Mouse (Mus musculus): ENCODE measurements around the gene Tmco4. TPM values are rescaled to one million over a fixed set of nuclear protein-coding genes. Genes with fewer than 3 reads are reported as not detected.
"Not testable (repeated sequence)": the region's sequence is repeated elsewhere in the genome, so short reads cannot be mapped to it uniquely, and the experiment has no call there.

Gene Tmco4
- polyA plus RNA-seq, 1 experiment from 2014 or later, result 1.4 TPM

GRCm38 (mm10) chr4:138968772-138969556 is 3.7 kb upstream of the Tmco4 start:
- ATAC-seq (ENCODE audit: insufficient number of reproducible peaks, low FRiP score, low TSS enrichment, low read depth) (no peak), DNase-seq (ENCODE audit: low spot score) (no peak)
- Histone ChIP-seq H3K4me3 (ENCODE audit: low read depth, low read length) (no peak overlapping the region), H3K27ac (replicated peaks; ENCODE audit: low read depth, low read length) (no peak overlapping the region), H3K27me3 (ENCODE audit: control insufficient read depth, insufficient read depth, low read length) (no peaks in the 10 kb centered on the region), H3K9ac (ENCODE audit: low read length) (no peak overlapping the region), H3K4me2 (ENCODE audit: low read depth, severe bottlenecking) (no peak overlapping the region), H3K36me3 (ENCODE audit: control insufficient read depth, insufficient read depth, low read length) (no peaks in the 10 kb centered on the region), H3K9me3 (ENCODE audit: control insufficient read depth, low read length) (no peaks in the 10 kb centered on the region), H3K4me1 (ENCODE audit: control insufficient read depth, insufficient read depth, low read length) (peaks cover 6% of the 10 kb centered on the region; the same call in 1 of the 2 replicates)
- 54% methylated on average over 16 of the region's 16 CpGs for WGBS

- Histone ChIP-seq H3K27me3 (ENCODE audit: control insufficient read depth, insufficient read depth, low read length) (no peaks in the 10 kb centered on the region), H3K4me2 (ENCODE audit: low read depth, severe bottlenecking) (no peak overlapping the region), H3K4me1 (ENCODE audit: control insufficient read depth, insufficient read depth, low read length) (peaks cover 6% of the 10 kb centered on the region; the same call in 1 of the 2 replicates), H3K36me3 (ENCODE audit: control insufficient read depth, insufficient read depth, low read length) (no peaks in the 10 kb centered on the region), H3K27ac (replicated peaks; ENCODE audit: low read depth, low read length) (no peak overlapping the region), H3K9ac (ENCODE audit: low read length) (no peak overlapping the region), H3K4me3 (ENCODE audit: low read depth, low read length) (no peak overlapping the region), H3K9me3 (ENCODE audit: control insufficient read depth, low read length) (no peaks in the 10 kb centered on the region)
- WGBS, result 64% methylated on average over 9 of the region's 9 CpGs
- no peak for DNase-seq (ENCODE audit: low spot score)
- ATAC-seq (ENCODE audit: insufficient number of reproducible peaks, low FRiP score, low TSS enrichment, low read depth), result no peak
These were observed 3.0 kb upstream of the Tmco4 start for GRCm38 (mm10) chr4:138969736-138970135.

GRCm38 (mm10) chr4:138971371-138971770 is 1.3 kb upstream of the Tmco4 start:
- ATAC-seq (ENCODE audit: insufficient number of reproducible peaks, low FRiP score, low TSS enrichment, low read depth) (no peak), DNase-seq (ENCODE audit: low spot score) (no peak)
- 94% methylated on average over 6 of the region's 6 CpGs for WGBS
- H3K9ac ChIP-seq (ENCODE audit: low read length), result no peak overlapping the region
- H3K27me3 ChIP-seq (ENCODE audit: control insufficient read depth, insufficient read depth, low read length), result no peaks in the 10 kb centered on the region
- peaks cover 6% of the 10 kb centered on the region; the same call in 1 of the 2 replicates for H3K4me1 ChIP-seq (ENCODE audit: control insufficient read depth, insufficient read depth, low read length)
- no peaks in the 10 kb centered on the region for H3K9me3 ChIP-seq (ENCODE audit: control insufficient read depth, low read length)
- no peak overlapping the region for H3K27ac ChIP-seq (replicated peaks; ENCODE audit: low read depth, low read length)
- no peaks in the 10 kb centered on the region for H3K36me3 ChIP-seq (ENCODE audit: control insufficient read depth, insufficient read depth, low read length)
- no peak overlapping the region for H3K4me3 ChIP-seq (ENCODE audit: low read depth, low read length)
- no peak overlapping the region for H3K4me2 ChIP-seq (ENCODE audit: low read depth, severe bottlenecking)

- H3K4me3 ChIP-seq (ENCODE audit: low read depth, low read length), result peak overlapping the region; percentile 47
- peak overlapping the region; percentile 84 for H3K9ac ChIP-seq (ENCODE audit: low read length)
- WGBS, result 24% methylated on average over 20 of the region's 20 CpGs
- peak overlapping the region; percentile 98 for H3K4me2 ChIP-seq (ENCODE audit: low read depth, severe bottlenecking)
- no peaks in the 10 kb centered on the region for H3K27me3 ChIP-seq (ENCODE audit: control insufficient read depth, insufficient read depth, low read length)
- H3K4me1 ChIP-seq (ENCODE audit: control insufficient read depth, insufficient read depth, low read length), result peaks cover 6% of the 10 kb centered on the region; the same call in 1 of the 2 replicates
- DNase-seq (ENCODE audit: low spot score) (peak; percentile 57), ATAC-seq (ENCODE audit: insufficient number of reproducible peaks, low FRiP score, low TSS enrichment, low read depth) (no peak)
- H3K27ac ChIP-seq (replicated peaks; ENCODE audit: low read depth, low read length), result no peak overlapping the region
- no peaks in the 10 kb centered on the region for H3K36me3 ChIP-seq (ENCODE audit: control insufficient read depth, insufficient read depth, low read length)
- no peaks in the 10 kb centered on the region for H3K9me3 ChIP-seq (ENCODE audit: control insufficient read depth, low read length)
These were observed 405 bp upstream of the Tmco4 start for GRCm38 (mm10) chr4:138972139-138972826.

- H3K36me3 ChIP-seq (ENCODE audit: control insufficient read depth, insufficient read depth, low read length), result no peaks in the 10 kb centered on the region
- ATAC-seq (ENCODE audit: insufficient number of reproducible peaks, low FRiP score, low TSS enrichment, low read depth), result no peak
- DNase-seq (ENCODE audit: low spot score), result no peak
- H3K4me1 ChIP-seq (ENCODE audit: control insufficient read depth, insufficient read depth, low read length), result peaks cover 6% of the 10 kb centered on the region; the same call in 1 of the 2 replicates
- no peak overlapping the region for H3K27ac ChIP-seq (replicated peaks; ENCODE audit: low read depth, low read length)
- peak overlapping the region; percentile 98 for H3K4me2 ChIP-seq (ENCODE audit: low read depth, severe bottlenecking)
- no peaks in the 10 kb centered on the region for H3K27me3 ChIP-seq (ENCODE audit: control insufficient read depth, insufficient read depth, low read length)
- WGBS, result 59% methylated on average over 3 of the region's 3 CpGs
- H3K9me3 ChIP-seq (ENCODE audit: control insufficient read depth, low read length), result no peaks in the 10 kb centered on the region
- H3K9ac ChIP-seq (ENCODE audit: low read length), result peak overlapping the region; percentile 84
- H3K4me3 ChIP-seq (ENCODE audit: low read depth, low read length), result peak overlapping the region; percentile 47
These were observed 1.0 kb downstream of the Tmco4 start for GRCm38 (mm10) chr4:138973719-138974115.

- H3K9ac ChIP-seq (ENCODE audit: low read length); ATAC-seq (ENCODE audit: insufficient number of reproducible peaks, low FRiP score, low TSS enrichment, low read depth): not testable (repeated sequence)
- 84% methylated on average over 2 of the region's 2 CpGs for WGBS
These were observed 1.9 kb downstream of the Tmco4 start for GRCm38 (mm10) chr4:138974540-138974939.

GRCm38 (mm10) chr4:138975194-138975593 is 2.5 kb downstream of the Tmco4 start:
- Histone ChIP-seq H3K27me3 (ENCODE audit: control insufficient read depth, insufficient read depth, low read length) (no peaks in the 10 kb centered on the region), H3K27ac (replicated peaks; ENCODE audit: low read depth, low read length) (no peak overlapping the region), H3K9me3 (ENCODE audit: control insufficient read depth, low read length) (no peaks in the 10 kb centered on the region), H3K4me2 (ENCODE audit: low read depth, severe bottlenecking) (no peak overlapping the region), H3K36me3 (ENCODE audit: control insufficient read depth, insufficient read depth, low read length) (no peaks in the 10 kb centered on the region), H3K4me3 (ENCODE audit: low read depth, low read length) (no peak overlapping the region), H3K4me1 (ENCODE audit: control insufficient read depth, insufficient read depth, low read length) (peaks cover 6% of the 10 kb centered on the region; the same call in 1 of the 2 replicates), H3K9ac (ENCODE audit: low read length) (no peak overlapping the region)
- DNase-seq (ENCODE audit: low spot score) (no peak), ATAC-seq (ENCODE audit: insufficient number of reproducible peaks, low FRiP score, low TSS enrichment, low read depth) (no peak)
- 45% methylated on average over 3 of the region's 3 CpGs for WGBS

More at GRCm38 (mm10) chr4:138974540-138974939, 1.9 kb downstream of the Tmco4 start:
- not testable (repeated sequence) for DNase-seq (ENCODE audit: low spot score); H3K27ac ChIP-seq (replicated peaks; ENCODE audit: low read depth, low read length); H3K4me3 ChIP-seq (ENCODE audit: low read depth, low read length); H3K36me3 ChIP-seq (ENCODE audit: control insufficient read depth, insufficient read depth, low read length); H3K27me3 ChIP-seq (ENCODE audit: control insufficient read depth, insufficient read depth, low read length); H3K4me1 ChIP-seq (ENCODE audit: control insufficient read depth, insufficient read depth, low read length); H3K9me3 ChIP-seq (ENCODE audit: control insufficient read depth, low read length); H3K4me2 ChIP-seq (ENCODE audit: low read depth, severe bottlenecking)

- Histone ChIP-seq H3K27me3 (ENCODE audit: control insufficient read depth, insufficient read depth, low read length) (no peaks in the 10 kb centered on the region), H3K9me3 (ENCODE audit: control insufficient read depth, low read length) (no peaks in the 10 kb centered on the region), H3K27ac (replicated peaks; ENCODE audit: low read depth, low read length) (no peak overlapping the region), H3K4me3 (ENCODE audit: low read depth, low read length) (no peak overlapping the region), H3K4me1 (ENCODE audit: control insufficient read depth, insufficient read depth, low read length) (peaks cover 6% of the 10 kb centered on the region; the same call in 1 of the 2 replicates), H3K36me3 (ENCODE audit: control insufficient read depth, insufficient read depth, low read length) (no peaks in the 10 kb centered on the region), H3K4me2 (ENCODE audit: low read depth, severe bottlenecking) (no peak overlapping the region), H3K9ac (ENCODE audit: low read length) (no peak overlapping the region)
- ATAC-seq (ENCODE audit: insufficient number of reproducible peaks, low FRiP score, low TSS enrichment, low read depth), result no peak
- no peak for DNase-seq (ENCODE audit: low spot score)
- 70% methylated on average over 6 of the region's 6 CpGs for WGBS
These were observed 3.4 kb downstream of the Tmco4 start for GRCm38 (mm10) chr4:138976046-138976445.

Measured in limb, embryonic 11.5 days (tissue).